Mouse (Mus musculus): ENCODE results near the gene Lrrn1. TPM values are rescaled to one million over a fixed set of nuclear protein-coding genes. Genes with fewer than 3 reads are reported as not detected.

The Lrrn1 gene
- polyA plus RNA-seq, 1 experiment, result 1.6 TPM

- H3K36me3 ChIP-seq (ENCODE audit: control insufficient read depth, insufficient read depth, low read length, poor library complexity, severe bottlenecking), result no peaks in the 10 kb centered on the region
- H3K4me3 ChIP-seq (ENCODE audit: low read depth, low read length), result no peak overlapping the region
- no peaks in the 10 kb centered on the region for H3K9me3 ChIP-seq (replicated peaks; ENCODE audit: control insufficient read depth, insufficient read depth, low read length, poor library complexity, severe bottlenecking)
- H3K27me3 ChIP-seq (ENCODE audit: control insufficient read depth, insufficient read depth, low read length, poor library complexity, severe bottlenecking), result no peaks in the 10 kb centered on the region
- H3K27ac ChIP-seq (ENCODE audit: insufficient read depth, low read length), result no peak overlapping the region
- H3K4me1 ChIP-seq (ENCODE audit: control insufficient read depth, insufficient read depth, low read length), result no peaks in the 10 kb centered on the region
- no peak for TF ChIP-seq EP300 (IDR thresholded peaks at IDR 0.05; ENCODE audit: insufficient read depth, low read depth, low read length)
- no peak for TF ChIP-seq CTCF (IDR thresholded peaks at IDR 0.05; ENCODE audit: low read depth, low read length)
- TF ChIP-seq POLR2A (IDR thresholded peaks at IDR 0.05; ENCODE audit: insufficient read depth, low read length), result no peak
- no peak overlapping the region for H3K9ac ChIP-seq (ENCODE audit: low read depth, poor library complexity, severe bottlenecking)
Observed at GRCm38 (mm10) chr6:107605151-107605550, 75.6 kb downstream of the Lrrn1 start.

GRCm38 (mm10) chr6:107614288-107614687 lies 84.7 kb downstream of the Lrrn1 start:
- Histone ChIP-seq H3K9ac (ENCODE audit: low read depth, poor library complexity, severe bottlenecking) (no peak overlapping the region), H3K4me3 (ENCODE audit: low read depth, low read length) (no peak overlapping the region), H3K27me3 (ENCODE audit: control insufficient read depth, insufficient read depth, low read length, poor library complexity, severe bottlenecking) (no peaks in the 10 kb centered on the region), H3K9me3 (replicated peaks; ENCODE audit: control insufficient read depth, insufficient read depth, low read length, poor library complexity, severe bottlenecking) (no peaks in the 10 kb centered on the region), H3K36me3 (ENCODE audit: control insufficient read depth, insufficient read depth, low read length, poor library complexity, severe bottlenecking) (no peaks in the 10 kb centered on the region), H3K27ac (ENCODE audit: insufficient read depth, low read length) (no peak overlapping the region), H3K4me1 (ENCODE audit: control insufficient read depth, insufficient read depth, low read length) (no peaks in the 10 kb centered on the region)
- TF ChIP-seq CTCF (IDR thresholded peaks at IDR 0.05; ENCODE audit: low read depth, low read length), result no peak
- TF ChIP-seq POLR2A (IDR thresholded peaks at IDR 0.05; ENCODE audit: insufficient read depth, low read length), result no peak
- TF ChIP-seq EP300 (IDR thresholded peaks at IDR 0.05; ENCODE audit: insufficient read depth, low read depth, low read length), result no peak

Data from ES-Bruce4 (cell line).